Mouse (Mus musculus): ENCODE data around the gene Foxb1.

Gene Foxb1

GRCm38 (mm10) chr9:69760371-69761301 lies at the start of gene Foxb1:
Foxb1 (minus strand) TSS chr9:69760940.
- DNase-seq (ENCODE audit: low spot score in 2 of 2) = no peak

- no peak for DNase-seq (ENCODE audit: low spot score in 2 of 2)
Measured at GRCm38 (mm10) chr9:69790562-69790961, 29.8 kb upstream of the Foxb1 start.

GRCm38 (mm10) chr9:69779996-69780395 lies 19.3 kb upstream of the Foxb1 start:
- no peak for DNase-seq (ENCODE audit: low spot score in 2 of 2)

DNA sequence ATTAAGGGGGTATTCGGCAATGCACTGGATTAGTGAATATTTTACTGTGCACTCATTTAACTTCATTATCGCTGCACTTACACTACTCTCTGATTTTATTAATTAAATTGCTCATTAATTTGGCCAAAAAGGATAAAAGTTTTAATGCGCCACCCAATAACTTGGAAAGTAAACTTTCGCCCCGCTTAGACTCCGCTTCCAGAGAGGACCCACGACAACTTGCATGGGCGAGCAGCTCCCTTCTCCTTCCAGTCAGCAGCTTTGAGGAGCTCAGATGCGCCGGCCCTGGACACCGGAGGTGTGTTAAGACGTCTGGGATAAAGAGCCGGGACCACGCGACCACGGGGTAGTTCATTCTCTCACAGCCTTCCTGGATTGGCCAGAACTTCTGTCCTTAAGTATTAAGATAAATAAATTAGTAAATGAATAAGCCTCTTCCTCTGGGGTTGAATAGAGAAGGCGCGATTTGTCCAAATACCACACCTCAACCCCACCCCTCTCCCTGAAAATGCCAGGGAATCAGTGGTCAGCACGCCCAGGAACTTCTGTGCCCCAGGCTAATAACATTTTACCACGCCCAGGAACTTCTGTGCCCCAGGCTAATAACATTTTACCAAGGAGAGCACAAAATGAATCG lies 9.3 kb upstream of the Foxb1 start:
- DNase-seq (ENCODE audit: low spot score in 2 of 2) = no peak

GRCm38 (mm10) chr9:69769091-69769948 lies 8.6 kb upstream of the Foxb1 start:
- DNase-seq (ENCODE audit: low spot score in 2 of 2) = no peak

DNA sequence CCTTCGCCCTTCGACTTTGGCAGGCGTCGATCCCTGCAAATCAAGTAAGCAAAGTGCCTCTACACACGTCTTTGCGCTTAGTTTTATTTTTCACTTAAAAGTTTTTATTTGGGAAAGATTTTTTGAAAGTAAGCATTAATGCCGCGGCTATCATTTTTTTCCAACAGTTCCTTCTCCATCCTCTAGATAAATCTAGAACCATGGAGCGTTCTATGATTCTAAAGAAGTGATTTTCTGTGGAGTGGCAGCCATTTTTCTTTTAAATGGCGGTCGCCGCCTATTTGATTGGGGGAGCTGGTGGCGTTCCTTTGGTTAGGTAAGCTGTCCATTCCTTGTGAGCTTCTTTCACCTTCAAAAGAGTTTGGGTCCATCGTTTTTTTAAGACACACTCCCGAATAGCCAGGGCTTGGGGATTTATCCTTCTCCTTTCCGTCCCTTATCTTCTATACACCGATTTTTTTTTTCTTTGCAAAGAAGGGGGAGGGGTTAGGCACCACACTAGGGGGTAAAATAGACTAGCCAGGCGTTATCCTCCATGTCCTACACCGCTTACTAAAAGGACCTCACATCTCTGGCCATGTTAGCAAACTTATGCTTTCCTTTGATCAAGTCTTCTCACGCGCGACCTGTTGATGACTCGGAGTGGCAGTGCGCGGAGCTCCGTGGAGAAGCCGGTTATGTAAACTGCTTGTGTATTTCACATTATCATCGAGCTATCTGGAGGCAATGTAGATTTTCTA lies 7.6 kb upstream of the Foxb1 start:
- DNase-seq (ENCODE audit: low spot score in 2 of 2) = no peak

DNA sequence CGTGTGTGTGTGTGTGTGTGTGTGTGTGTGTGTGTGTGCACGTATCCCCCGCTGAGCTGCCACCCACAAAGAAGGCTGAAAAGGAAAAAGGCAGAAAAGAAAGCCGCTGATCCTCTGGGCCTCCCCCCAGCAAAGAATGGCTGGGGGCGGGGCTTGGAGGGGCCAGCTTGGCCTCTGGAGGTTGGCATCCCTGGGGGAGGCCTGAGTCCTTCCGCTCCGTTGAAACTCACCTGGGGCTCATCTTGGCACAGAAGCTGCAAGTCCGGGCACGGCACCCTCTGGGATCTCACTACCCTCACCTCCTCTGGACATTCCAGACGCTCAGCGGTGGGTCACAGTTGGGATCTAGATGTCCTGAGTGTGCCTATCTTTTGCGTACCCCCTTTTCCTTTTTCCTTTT lies 6.7 kb upstream of the Foxb1 start:
- no peak for DNase-seq (ENCODE audit: low spot score in 2 of 2)

DNA sequence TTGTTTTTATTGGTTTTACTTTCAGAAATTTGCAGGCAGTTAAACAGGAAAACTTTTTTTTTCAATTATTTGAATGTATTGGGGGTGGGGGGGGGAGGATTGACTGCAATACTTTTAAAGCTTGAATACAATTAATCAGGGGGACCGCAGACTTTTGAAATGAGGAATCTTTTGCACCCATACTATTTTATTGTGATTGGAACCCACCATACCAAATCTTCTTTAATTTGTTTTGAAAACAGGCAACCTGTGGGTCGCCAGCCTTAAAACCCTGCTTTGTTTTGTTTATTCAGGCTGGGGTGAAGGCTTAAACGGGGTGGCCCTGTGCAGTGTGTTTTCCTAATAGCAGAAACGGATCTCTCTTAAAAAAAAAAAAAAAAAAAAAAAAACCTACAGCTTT lies 6.2 kb upstream of the Foxb1 start:
- DNase-seq (ENCODE audit: low spot score in 2 of 2) = no peak

DNA sequence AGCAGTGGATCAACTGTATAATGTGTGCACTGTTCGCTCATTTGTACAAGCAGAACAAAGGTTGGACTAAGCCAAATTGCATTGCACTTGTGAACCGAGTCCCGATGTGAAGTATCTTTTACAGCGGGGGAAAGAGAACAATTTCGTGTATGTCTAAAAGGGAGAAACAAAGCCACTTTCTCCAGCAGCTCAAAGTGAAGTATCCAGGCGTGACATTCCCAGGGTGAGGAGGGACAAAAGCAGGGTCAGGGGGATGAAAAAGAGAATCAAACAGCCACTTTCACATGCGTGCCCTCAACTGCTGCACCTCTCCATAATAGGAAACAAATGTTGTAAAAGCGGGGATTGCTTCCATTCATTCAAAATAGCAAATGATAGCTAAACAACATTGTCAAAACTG lies 5.6 kb upstream of the Foxb1 start:
- DNase-seq (ENCODE audit: low spot score in 2 of 2) = no peak

GRCm38 (mm10) chr9:69765483-69766050 lies 4.8 kb upstream of the Foxb1 start:
- DNase-seq (ENCODE audit: low spot score in 2 of 2) = no peak

- no peak for DNase-seq (ENCODE audit: low spot score in 2 of 2)
Measured at GRCm38 (mm10) chr9:69764586-69765482, 4.1 kb upstream of the Foxb1 start.

- no peak for DNase-seq (ENCODE audit: low spot score in 2 of 2)
Measured at GRCm38 (mm10) chr9:69763681-69764585, 3.2 kb upstream of the Foxb1 start.

- DNase-seq (ENCODE audit: low spot score in 2 of 2) = no peak
Measured at GRCm38 (mm10) chr9:69762703-69763102, 2.0 kb upstream of the Foxb1 start.

DNA sequence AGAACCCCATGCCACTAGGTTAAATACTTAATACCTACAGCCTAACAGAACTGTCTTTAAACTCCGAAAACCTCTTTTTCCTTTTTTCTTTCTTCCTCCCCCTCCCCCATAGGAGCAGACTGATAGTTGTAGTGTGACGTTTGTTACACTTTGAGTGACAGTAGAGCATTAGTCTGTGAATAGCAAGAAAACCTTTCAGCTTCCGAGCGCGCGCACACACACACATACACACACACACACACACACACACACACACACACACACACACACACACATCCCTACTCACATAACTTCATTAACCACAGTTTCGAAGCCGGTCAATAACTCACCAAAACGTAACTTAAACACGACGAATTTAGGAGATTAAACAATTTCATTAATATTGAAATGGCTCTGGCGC lies 1.5 kb upstream of the Foxb1 start:
- no peak for DNase-seq (ENCODE audit: low spot score in 2 of 2)

DNA sequence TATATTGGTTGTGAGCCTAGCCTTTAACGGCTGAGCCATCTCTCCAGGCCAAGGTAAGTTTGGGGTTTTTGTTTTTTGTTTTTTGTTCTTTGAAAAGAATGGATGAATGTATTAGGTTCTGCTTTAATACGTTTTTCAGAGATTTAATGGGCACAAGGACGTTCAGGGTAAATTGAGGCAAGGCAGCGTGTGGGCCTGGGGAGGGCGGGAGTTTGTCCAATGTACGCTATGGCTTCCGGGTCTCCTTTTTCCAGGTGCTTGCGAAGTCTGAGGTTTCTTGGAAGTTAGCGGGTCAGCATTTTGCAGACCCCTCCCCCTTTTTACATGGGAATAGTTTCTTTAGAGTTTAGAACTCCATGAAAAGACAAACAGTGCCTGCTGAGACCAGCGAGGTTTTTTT lies 829 bp upstream of the Foxb1 start:
- DNase-seq (ENCODE audit: low spot score in 2 of 2) = no peak

DNA sequence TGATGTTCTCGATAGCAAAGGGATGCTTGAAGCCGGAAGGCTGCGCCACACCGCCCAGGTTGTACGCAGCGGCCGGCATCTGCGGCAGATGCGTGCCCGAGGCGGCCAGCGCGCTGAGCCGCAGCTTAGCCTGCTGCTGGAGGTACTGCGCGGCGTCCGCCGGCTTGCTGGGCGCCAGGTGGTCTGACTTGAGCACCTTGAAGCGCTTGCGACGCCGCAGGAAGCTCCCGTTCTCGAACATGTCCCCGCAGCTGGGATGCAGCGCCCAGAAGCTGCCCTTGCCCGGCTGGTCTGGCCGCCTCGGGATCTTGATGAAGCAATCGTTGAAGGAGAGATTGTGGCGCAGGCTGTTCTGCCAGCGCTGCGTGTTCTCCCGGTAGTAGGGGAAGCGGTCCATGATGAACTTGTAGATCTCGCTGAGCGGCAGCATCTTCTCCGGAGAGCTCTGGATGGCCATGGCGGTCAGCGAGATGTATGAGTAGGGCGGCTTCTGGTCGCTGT lies 969 bp downstream of the Foxb1 start:
- DNase-seq (ENCODE audit: low spot score in 2 of 2) = no peak

DNA sequence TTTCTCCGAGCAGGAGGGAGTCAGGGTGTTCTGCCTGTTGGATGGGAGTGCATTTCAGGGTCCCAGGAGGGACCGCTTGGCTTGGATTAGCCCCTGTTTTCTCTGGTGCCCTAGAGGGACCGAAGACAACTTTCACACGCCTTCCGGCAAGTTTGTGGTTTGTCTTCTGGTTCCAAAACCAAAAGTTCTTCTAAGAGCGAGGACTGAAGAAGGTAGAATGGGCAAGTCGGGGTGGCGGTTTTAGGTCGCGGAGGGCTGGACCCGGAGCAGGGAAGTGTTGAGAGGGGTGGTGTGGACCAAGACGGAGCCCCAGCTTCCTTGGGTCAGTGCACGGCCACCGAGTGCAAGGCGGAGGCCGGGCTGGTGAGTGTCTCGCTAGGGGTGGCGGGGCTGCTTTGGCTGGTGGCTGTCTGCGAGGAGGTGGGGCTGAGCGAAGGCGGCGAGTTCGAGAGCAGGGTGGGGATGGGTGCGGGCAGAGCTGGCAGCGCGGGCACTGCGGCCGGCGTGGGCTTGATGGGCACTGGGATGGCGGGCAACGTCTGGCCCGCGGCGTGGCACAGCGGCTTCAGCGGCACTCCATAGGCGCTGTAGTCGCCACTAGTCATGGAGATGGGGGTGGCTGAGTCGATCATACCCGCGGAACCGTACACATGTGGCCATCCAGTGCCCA lies 1.7 kb downstream of the Foxb1 start:
- DNase-seq (ENCODE audit: low spot score in 2 of 2) = no peak

DNA sequence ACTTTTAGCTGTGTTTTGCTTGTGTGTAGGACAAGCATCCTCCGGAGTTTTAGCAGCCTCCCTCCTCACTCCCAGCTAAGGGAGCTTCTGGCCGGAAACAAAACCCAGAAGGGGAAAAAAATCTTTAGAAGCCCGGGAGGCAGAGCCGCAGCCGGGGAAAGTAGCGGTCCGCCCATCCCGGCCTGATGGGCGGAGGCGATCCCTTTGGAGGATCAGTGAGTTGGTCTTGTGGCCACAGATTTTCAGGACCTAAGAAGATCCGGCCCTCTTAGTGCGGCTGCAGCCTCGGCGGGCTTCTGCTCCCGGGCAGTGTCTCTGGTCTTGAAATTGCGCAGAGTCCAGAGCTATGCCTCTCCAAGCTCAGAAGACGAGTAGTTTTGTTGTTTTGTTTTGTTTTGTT lies 2.2 kb downstream of the Foxb1 start:
- DNase-seq (ENCODE audit: low spot score in 2 of 2) = no peak

Data from frontal cortex, postnatal 10 days (tissue).